Comparison of ENCODE assay signal across 23 mouse cellular contexts in genomic region chr4:133840501-133840900, GRCm38 (mm10). TPM values are rescaled to one million over a fixed set of nuclear protein-coding genes. Genes with fewer than 3 reads are reported as not detected.
A peak's percentile ranks its signal among the peaks of the same experiment; 100 is the strongest.
DNase-seq lines count a peak whose midpoint lies in the region; ATAC-seq and TF ChIP-seq lines count a peak whose summit lies in the region.
"Had no signal": no experiment of that assay in that cellular context is flagged by ENCODE, and none has a peak within 500 bp of the region (broad histone marks: within the 10 kb centered on the region; RNA-seq: fewer than 3 reads in every experiment).

No protein-coding gene starts in this region.

- H3K9me3 ChIP-seq in ES-E14 (ENCODE audit: control insufficient read depth, insufficient read depth, low read depth, low read length) = no peaks in the 10 kb centered on the region
- H3K9me3 ChIP-seq: embryonic facial prominence, embryonic 13.5 days; forebrain, embryonic 10.5 days; forebrain, embryonic 15.5 days; heart, embryonic 13.5 days; liver, embryonic 15.5 days; lung, embryonic 15.5 days; midbrain, embryonic 10.5 days; neural tube, embryonic 15.5 days had no signal

- H3K4me3 ChIP-seq in thymus, adult 2 months (ENCODE audit: control insufficient read depth, insufficient read depth, low read length) = no peak overlapping the region
- H3K4me3 ChIP-seq in ES-E14 (ENCODE audit: insufficient read depth in 1 of 2, low read depth in 1 of 2, low read length in 2 of 2, poor library complexity in 1 of 2, severe bottlenecking in 1 of 2) = no peak overlapping the region
- H3K4me3 ChIP-seq: embryonic facial prominence, embryonic 13.5 days; forebrain, embryonic 10.5 days; forebrain, embryonic 15.5 days; heart, embryonic 13.5 days; liver, embryonic 15.5 days; lung, embryonic 15.5 days; midbrain, embryonic 10.5 days; neural tube, embryonic 15.5 days had no signal

- DNase-seq in CD4-positive, CD25-positive, alpha-beta regulatory T cell, adult 2 months (ENCODE audit: low read depth, low spot score) = peak; percentile 52
- DNase-seq in thymus, adult 2 months = no peak
- no peak for DNase-seq in thymus, adult 18-20 months
- no peak for DNase-seq in ES-E14 (ENCODE audit: low read depth, low spot score)
- peak; percentile 79 for DNase-seq in induced T-regulatory cell, adult 2 months (ENCODE audit: low read depth)
- DNase-seq in left cerebral cortex, adult 11 months (ENCODE audit: low spot score) = no peak
- no peak for DNase-seq in adrenal gland, adult (ENCODE audit: inconsistent age in 2 of 2, low spot score in 1 of 2)
- DNase-seq: cerebellum, adult 11-12 months; cerebellum, adult 9-11 months; heart, postnatal 10 days; kidney, adult 11 months; kidney, postnatal 14 days; left cerebral cortex, postnatal 4 days had no signal

- no peak for TF ChIP-seq POLR2A in thymus, adult 2 months (IDR thresholded peaks at IDR 0.05; ENCODE audit: control insufficient read depth, extremely low read depth, insufficient read depth, low read length, poor library complexity)

- peaks cover 41% of the 10 kb centered on the region for H3K4me1 ChIP-seq in thymus, adult 2 months (replicated peaks; ENCODE audit: control insufficient read depth, insufficient read depth, low read length)
- peaks cover 0 to 13% of the 10 kb centered on the region in 2 experiments; a peak in 2 of 4 replicates for H3K4me1 ChIP-seq in ES-E14 (ENCODE audit: control insufficient read depth in 2 of 2, insufficient read depth in 2 of 2, low read length in 2 of 2, poor library complexity in 1 of 2)
- H3K4me1 ChIP-seq: forebrain, embryonic 15.5 days; lung, embryonic 15.5 days; neural tube, embryonic 15.5 days had no signal

- no peaks in the 10 kb centered on the region for H3K36me3 ChIP-seq in thymus, adult 2 months (ENCODE audit: control insufficient read depth, insufficient read depth, low read length)
- no peaks in the 10 kb centered on the region for H3K36me3 ChIP-seq in ES-E14 (ENCODE audit: control insufficient read depth, insufficient read depth, low read length, poor library complexity, severe bottlenecking)
- H3K36me3 ChIP-seq: embryonic facial prominence, embryonic 13.5 days; forebrain, embryonic 10.5 days; forebrain, embryonic 15.5 days; heart, embryonic 13.5 days; liver, embryonic 15.5 days; lung, embryonic 15.5 days; midbrain, embryonic 10.5 days; neural tube, embryonic 15.5 days had no signal

- ATAC-seq in CD4-positive, CD25-positive, alpha-beta regulatory T cell, adult 4 months = no peak
- ATAC-seq: forebrain, embryonic 15.5 days had no signal

- H3K27me3 ChIP-seq in thymus, adult 2 months (ENCODE audit: control insufficient read depth, insufficient read depth, low read length) = no peaks in the 10 kb centered on the region
- H3K27me3 ChIP-seq: embryonic facial prominence, embryonic 13.5 days; forebrain, embryonic 15.5 days; heart, embryonic 13.5 days; liver, embryonic 15.5 days; lung, embryonic 15.5 days; neural tube, embryonic 15.5 days had no signal

- WGBS in thymus, adult 2 months = 80% methylated on average over 7 of the region's 7 CpGs

- H3K27ac ChIP-seq in thymus, adult 2 months (ENCODE audit: control insufficient read depth, insufficient read depth, low read length) = peak overlapping the region; percentile 90
- H3K27ac ChIP-seq in ES-E14 (ENCODE audit: insufficient read depth, low read depth, low read length, poor library complexity, severe bottlenecking) = peak overlapping the region; percentile 96
- H3K27ac ChIP-seq: embryonic facial prominence, embryonic 13.5 days; forebrain, embryonic 15.5 days; heart, embryonic 13.5 days; hindbrain, embryonic 14.5 days; lung, embryonic 15.5 days; midbrain, embryonic 10.5 days; neural tube, embryonic 15.5 days had no signal

- no peak for TF ChIP-seq CTCF in thymus, adult 2 months (IDR thresholded peaks at IDR 0.05; ENCODE audit: borderline replicate concordance, control insufficient read depth, extremely low read depth, insufficient read depth, low read length, poor library complexity)

- in situ Hi-C loops in ES-E14 (cut with MboI; ENCODE audit: low sequenced_read_pairs in 2 of 2, unreplicated experiment in 2 of 2) = loop anchor here in 1 of 2 experiments (25.0 kb wide), 1 partner anchor 253 kb away; the partner anchor contains the start of gene Gpn2

- H3K9ac ChIP-seq in ES-E14 (ENCODE audit: insufficient read depth, low read depth, low read length, poor library complexity, severe bottlenecking) = no peak overlapping the region
- H3K9ac ChIP-seq: embryonic facial prominence, embryonic 13.5 days; forebrain, embryonic 15.5 days; hindbrain, embryonic 14.5 days; liver, embryonic 15.5 days; lung, embryonic 15.5 days; neural tube, embryonic 15.5 days had no signal

TF ChIP-seq in ES-E14, 5 proteins besides CTCF, POLR2A, EP300 and RAD21:
- no peak for TF ChIP-seq HCFC1 (IDR thresholded peaks at IDR 0.05; ENCODE audit: borderline replicate concordance, insufficient read depth, low read length)
- TF ChIP-seq CHD2 (IDR thresholded peaks at IDR 0.05; ENCODE audit: low read depth, low read length) = no peak
- TF ChIP-seq ZNF384 (IDR thresholded peaks at IDR 0.05; ENCODE audit: low read depth, low read length) = no peak
- TF ChIP-seq ZC3H11A (IDR thresholded peaks at IDR 0.05; ENCODE audit: borderline replicate concordance, low read depth, low read length) = no peak
- no peak for TF ChIP-seq MAFK (IDR thresholded peaks at IDR 0.05; ENCODE audit: insufficient read depth, low read depth, low read length)

RNA-seq across cellular contexts. Expression of gene Rps6ka1, which starts 47.1 kb away (rescaled TPM):
- 100 to 1,000 TPM; 118 to 183 TPM for polyA plus RNA-seq in CD4-positive, CD25-positive, alpha-beta regulatory T cell, adult 4 months (2017; shearing (Covaris generic))
- polyA plus RNA-seq in thymus, adult 2 months (2012; rRNA removed) = 79.3 and 84.0 TPM in 2 replicates
- total RNA-seq in ES-E14 (2012; rRNA removed) = 87.1 and 95.0 TPM in 2 replicates

Comparison
In these comparisons a context has a peak if more than half of its experiments do, and no peak if none do; other contexts are left out.
1. DNase-seq: peak in CD4-positive, CD25-positive, alpha-beta regulatory T cell, adult 2 months (single experiment) and induced T-regulatory cell, adult 2 months (single experiment); none in thymus, adult 2 months (single experiment), thymus, adult 18-20 months (0 of 2), ES-E14 (single experiment), left cerebral cortex, adult 11 months (single experiment) and adrenal gland, adult (0 of 2).